Mouse (Mus musculus): ENCODE results near the gene Tesk1. TPM values are rescaled to one million over a fixed set of nuclear protein-coding genes. Genes with fewer than 3 reads are reported as not detected.
A peak's percentile ranks its signal among the peaks of the same experiment; 100 is the strongest.

Tesk1 gene
- total and polyA plus RNA-seq, 2 experiments from 2014 or later = 15.4 to 124 TPM

GRCm38 (mm10) chr4:43453413-43453812 is 11.7 kb downstream of the Tesk1 start:
- H3K4me1 ChIP-seq (ENCODE audit: insufficient read depth) = no peaks in the 10 kb centered on the region
- H3K9ac ChIP-seq = no peak overlapping the region; the same call in 1 of the 2 replicates
- WGBS = under 1% methylated on average over 17 of the region's 18 CpGs
- peaks cover 9% of the 10 kb centered on the region for H3K27me3 ChIP-seq (ENCODE audit: insufficient read depth, low read length)
- H3K36me3 ChIP-seq (ENCODE audit: insufficient read depth) = peaks cover 2% of the 10 kb centered on the region; the same call in 1 of the 2 replicates
- no peak for ATAC-seq
- peak overlapping the region; percentile 35 for H3K4me2 ChIP-seq (ENCODE audit: low read depth)
- no peak overlapping the region for H3K27ac ChIP-seq (ENCODE audit: low read depth, low read length)
- TF ChIP-seq CTCF (IDR thresholded peaks at IDR 0.05; ENCODE audit: low read depth) = no peak
- no peak for DNase-seq
- peak overlapping the region; percentile 2; the same call in 1 of the 2 replicates for H3K4me3 ChIP-seq (ENCODE audit: low read depth, low read length)
- no peaks in the 10 kb centered on the region for H3K9me3 ChIP-seq (ENCODE audit: low read length)

- 35% methylated on average over 20 of the region's 20 CpGs for WGBS
- no peak for ATAC-seq
- DNase-seq = no peak
- peaks cover 9% of the 10 kb centered on the region for H3K27me3 ChIP-seq (ENCODE audit: insufficient read depth, low read length)
- H3K4me3 ChIP-seq (ENCODE audit: low read depth, low read length) = peak within 1 kb of the TSS; percentile 2; the same call in 1 of the 2 replicates
- H3K4me2 ChIP-seq (ENCODE audit: low read depth) = peak within 1 kb of the TSS; percentile 35
- no peaks in the 10 kb centered on the region for H3K9me3 ChIP-seq (ENCODE audit: low read length)
- no peaks in the 10 kb centered on the region for H3K4me1 ChIP-seq (ENCODE audit: insufficient read depth)
- no peaks in the 10 kb centered on the region for H3K36me3 ChIP-seq (ENCODE audit: insufficient read depth)
- H3K9ac ChIP-seq = no peak within 1 kb of the TSS
- TF ChIP-seq CTCF (IDR thresholded peaks at IDR 0.05; ENCODE audit: low read depth) = no peak
- H3K27ac ChIP-seq (ENCODE audit: low read depth, low read length) = no peak within 1 kb of the TSS
Observed at GRCm38 (mm10) chr4:43454041-43454836, 12.5 kb downstream of the Tesk1 start, which contains the start of gene Cd72. TSS of gene Cd72 (minus strand) at chr4:43454628.

- Histone ChIP-seq H3K4me1 (ENCODE audit: insufficient read depth) (no peaks in the 10 kb centered on the region), H3K9ac (no peak overlapping the region), H3K27ac (ENCODE audit: low read depth, low read length) (no peak overlapping the region), H3K9me3 (ENCODE audit: low read length) (no peaks in the 10 kb centered on the region), H3K27me3 (ENCODE audit: insufficient read depth, low read length) (peaks cover 9% of the 10 kb centered on the region), H3K4me2 (ENCODE audit: low read depth) (no peak overlapping the region), H3K36me3 (ENCODE audit: insufficient read depth) (no peaks in the 10 kb centered on the region), H3K4me3 (ENCODE audit: low read depth, low read length) (no peak overlapping the region)
- TF ChIP-seq CTCF (IDR thresholded peaks at IDR 0.05; ENCODE audit: low read depth) = no peak
- WGBS = 32% methylated on average over 4 of the region's 4 CpGs
- ATAC-seq = no peak
- no peak for DNase-seq
Observed at GRCm38 (mm10) chr4:43456470-43456869, 14.7 kb downstream of the Tesk1 start.

GRCm38 (mm10) chr4:43457124-43457523 is 15.4 kb downstream of the Tesk1 start:
- no peaks in the 10 kb centered on the region for H3K36me3 ChIP-seq (ENCODE audit: insufficient read depth)
- no peak overlapping the region for H3K4me3 ChIP-seq (ENCODE audit: low read depth, low read length)
- no peak overlapping the region for H3K27ac ChIP-seq (ENCODE audit: low read depth, low read length)
- H3K9ac ChIP-seq = no peak overlapping the region
- H3K27me3 ChIP-seq (ENCODE audit: insufficient read depth, low read length) = peaks cover 9% of the 10 kb centered on the region
- TF ChIP-seq CTCF (IDR thresholded peaks at IDR 0.05; ENCODE audit: low read depth) = no peak
- H3K9me3 ChIP-seq (ENCODE audit: low read length) = no peaks in the 10 kb centered on the region
- DNase-seq (no peak), ATAC-seq (no peak)
- no peaks in the 10 kb centered on the region for H3K4me1 ChIP-seq (ENCODE audit: insufficient read depth)
- H3K4me2 ChIP-seq (ENCODE audit: low read depth) = no peak overlapping the region
- 34% methylated on average over 8 of the region's 8 CpGs for WGBS

- Histone ChIP-seq H3K9ac (no peak overlapping the region), H3K27ac (ENCODE audit: low read depth, low read length) (no peak overlapping the region), H3K27me3 (ENCODE audit: insufficient read depth, low read length) (no peaks in the 10 kb centered on the region), H3K4me2 (ENCODE audit: low read depth) (no peak overlapping the region), H3K9me3 (ENCODE audit: low read length) (no peaks in the 10 kb centered on the region), H3K4me1 (ENCODE audit: insufficient read depth) (no peaks in the 10 kb centered on the region), H3K36me3 (ENCODE audit: insufficient read depth) (no peaks in the 10 kb centered on the region), H3K4me3 (ENCODE audit: low read depth, low read length) (no peak overlapping the region)
- 95% methylated on average over 5 of the region's 5 CpGs for WGBS
- DNase-seq (no peak), ATAC-seq (no peak)
- no peak for TF ChIP-seq CTCF (IDR thresholded peaks at IDR 0.05; ENCODE audit: low read depth)
Observed at GRCm38 (mm10) chr4:43463102-43463501, 21.4 kb downstream of the Tesk1 start.

- Histone ChIP-seq H3K36me3 (ENCODE audit: insufficient read depth) (no peaks in the 10 kb centered on the region), H3K9ac (no peak overlapping the region), H3K27ac (ENCODE audit: low read depth, low read length) (no peak overlapping the region), H3K4me3 (ENCODE audit: low read depth, low read length) (no peak overlapping the region), H3K9me3 (ENCODE audit: low read length) (no peaks in the 10 kb centered on the region), H3K4me2 (ENCODE audit: low read depth) (no peak overlapping the region), H3K27me3 (ENCODE audit: insufficient read depth, low read length) (no peaks in the 10 kb centered on the region), H3K4me1 (ENCODE audit: insufficient read depth) (no peaks in the 10 kb centered on the region)
- no peak for TF ChIP-seq CTCF (IDR thresholded peaks at IDR 0.05; ENCODE audit: low read depth)
- whole genome bisulfite sequencing = 86% methylated on average over 6 of the region's 6 CpGs
- DNase-seq (no peak), ATAC-seq (no peak)
Observed at GRCm38 (mm10) chr4:43465935-43466334, 24.2 kb downstream of the Tesk1 start.

- H3K9me3 ChIP-seq (ENCODE audit: low read length) = no peaks in the 10 kb centered on the region
- no peak overlapping the region for H3K27ac ChIP-seq (ENCODE audit: low read depth, low read length)
- H3K4me2 ChIP-seq (ENCODE audit: low read depth) = no peak overlapping the region
- no peaks in the 10 kb centered on the region for H3K36me3 ChIP-seq (ENCODE audit: insufficient read depth)
- no peak overlapping the region for H3K9ac ChIP-seq
- TF ChIP-seq CTCF (IDR thresholded peaks at IDR 0.05; ENCODE audit: low read depth) = no peak
- 88% methylated on average over 7 of the region's 7 CpGs for WGBS
- no peak for DNase-seq
- ATAC-seq = no peak
- no peaks in the 10 kb centered on the region for H3K27me3 ChIP-seq (ENCODE audit: insufficient read depth, low read length)
- no peak overlapping the region for H3K4me3 ChIP-seq (ENCODE audit: low read depth, low read length)
- H3K4me1 ChIP-seq (ENCODE audit: insufficient read depth) = no peaks in the 10 kb centered on the region
Observed at GRCm38 (mm10) chr4:43466872-43467271, 25.1 kb downstream of the Tesk1 start.

Data from forebrain, postnatal 0 days (tissue).